Mouse (Mus musculus): ENCODE results near the gene Gucy2g.
"Not testable (repeated sequence)": the region's sequence is repeated elsewhere in the genome, so short reads cannot be mapped to it uniquely, and the experiment has no call there.

Gucy2g gene

DNA sequence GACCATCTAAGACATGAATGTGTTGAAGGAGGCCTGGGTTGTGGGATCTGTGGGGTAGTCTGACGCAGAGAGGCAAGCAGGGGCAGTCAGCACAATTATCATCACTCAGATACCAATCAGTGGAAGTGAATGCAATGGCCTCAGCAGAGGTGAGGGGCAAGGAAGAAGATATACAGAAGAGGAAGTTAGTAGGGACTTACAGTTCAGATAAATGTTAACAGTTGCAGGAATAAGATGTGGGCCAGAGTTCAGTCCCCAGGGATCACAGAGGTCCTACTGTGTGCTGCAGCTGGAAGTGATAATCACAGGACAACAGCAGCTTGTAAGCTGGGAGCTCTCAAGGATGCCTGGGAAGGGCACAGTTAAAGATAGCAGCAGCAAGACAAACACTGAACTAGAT is 76.9 kb downstream of the Gucy2g start:
- DNase-seq (ENCODE audit: inconsistent ontology term): no peak

DNA sequence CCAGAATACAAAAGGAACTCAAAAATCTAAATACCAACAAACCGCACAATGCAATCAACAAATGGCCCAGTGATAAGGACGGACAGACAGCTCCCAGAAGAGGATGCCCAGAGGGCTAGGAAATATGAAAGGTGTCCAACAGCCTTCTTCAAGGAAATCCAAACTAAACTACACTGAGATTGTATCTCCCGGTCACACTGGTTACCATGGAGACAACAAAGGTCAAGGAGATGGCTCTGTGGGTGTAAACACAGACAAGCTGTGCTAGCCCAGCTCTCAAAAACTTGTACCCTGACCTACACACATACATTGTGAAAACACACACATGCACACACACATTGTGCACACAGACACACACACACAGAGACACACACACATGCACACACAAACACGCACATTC is 78.8 kb downstream of the Gucy2g start:
- DNase-seq (ENCODE audit: inconsistent ontology term): no peak

DNA sequence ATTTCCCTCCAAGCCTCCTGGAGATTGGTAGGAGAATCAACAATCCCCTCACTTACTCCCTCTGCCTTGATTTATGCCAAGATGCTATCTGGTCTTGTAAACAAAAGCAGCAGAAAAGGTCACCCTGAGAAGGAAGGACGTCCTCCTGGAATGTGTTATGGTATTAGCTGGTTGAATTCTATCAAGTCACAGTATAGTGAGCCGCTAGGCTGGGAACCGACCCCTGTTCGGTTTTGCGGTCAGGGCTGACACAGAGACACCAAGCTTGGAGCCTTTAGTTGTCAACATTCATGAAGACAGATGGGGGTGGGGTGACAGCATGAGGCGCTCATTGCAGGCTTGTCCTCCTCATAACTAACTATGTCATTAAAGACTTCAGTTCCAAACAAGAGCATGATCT is 81.2 kb downstream of the Gucy2g start:
- DNase-seq (ENCODE audit: inconsistent ontology term): no peak

DNA sequence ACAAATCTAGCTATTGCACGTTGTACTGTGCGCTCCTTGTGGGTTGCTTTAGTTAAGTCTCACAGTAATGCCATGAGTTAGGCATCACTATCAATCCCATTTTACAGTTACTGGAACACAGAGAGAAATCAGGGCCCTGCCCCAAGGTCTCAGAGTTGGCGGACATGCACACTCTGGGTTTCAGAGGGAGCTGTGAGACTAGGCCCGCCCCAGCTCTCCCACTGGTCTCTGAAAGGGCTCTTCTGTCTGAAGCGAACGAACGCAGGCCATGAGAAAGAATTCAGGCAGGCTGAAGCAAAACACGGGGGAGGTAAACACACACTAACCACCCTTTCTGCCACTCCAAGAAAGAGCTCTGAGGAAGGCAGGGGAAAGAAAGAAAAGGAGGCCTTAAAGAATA is 82.4 kb downstream of the Gucy2g start:
- no peak for DNase-seq (ENCODE audit: inconsistent ontology term)

DNA sequence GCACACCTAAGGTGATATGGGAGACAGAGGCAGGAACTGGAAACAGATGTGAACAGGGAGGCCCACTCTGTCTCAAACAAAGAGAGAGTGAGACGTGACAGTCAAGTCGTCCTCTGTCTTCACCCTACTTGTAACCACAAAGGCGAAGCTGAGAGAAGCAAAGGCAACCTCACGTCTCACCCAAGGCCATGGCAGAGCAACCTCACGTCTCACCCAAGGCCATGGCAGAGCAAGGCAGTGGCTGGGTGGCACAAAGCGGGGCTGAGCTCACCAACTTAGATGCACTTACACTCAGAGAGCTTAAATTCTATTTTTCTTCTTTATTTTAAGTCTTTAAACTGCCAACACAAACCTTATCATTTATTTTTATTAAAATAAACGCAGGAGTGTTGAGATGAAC is 84.0 kb downstream of the Gucy2g start:
- DNase-seq (ENCODE audit: inconsistent ontology term): no peak

DNA sequence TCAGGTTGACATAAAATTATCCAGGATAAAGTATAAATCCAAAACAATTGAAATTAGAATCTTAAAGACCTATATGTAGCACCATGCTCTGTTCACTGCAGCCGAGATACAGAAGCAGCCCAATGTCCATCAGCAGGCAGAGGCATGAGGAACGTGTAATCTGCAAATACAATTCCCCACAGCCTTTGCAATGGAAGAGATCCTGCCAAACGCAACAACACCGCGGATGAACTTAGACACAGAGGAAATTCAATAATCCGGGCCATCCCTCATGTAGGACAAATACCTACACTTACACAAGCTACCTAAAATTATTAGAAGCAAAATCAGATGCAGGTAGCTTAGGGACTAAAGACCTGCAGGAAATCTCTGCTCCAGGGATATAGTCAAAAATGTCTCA is 88.1 kb downstream of the Gucy2g start:
- no peak for DNase-seq (ENCODE audit: inconsistent ontology term)

DNA sequence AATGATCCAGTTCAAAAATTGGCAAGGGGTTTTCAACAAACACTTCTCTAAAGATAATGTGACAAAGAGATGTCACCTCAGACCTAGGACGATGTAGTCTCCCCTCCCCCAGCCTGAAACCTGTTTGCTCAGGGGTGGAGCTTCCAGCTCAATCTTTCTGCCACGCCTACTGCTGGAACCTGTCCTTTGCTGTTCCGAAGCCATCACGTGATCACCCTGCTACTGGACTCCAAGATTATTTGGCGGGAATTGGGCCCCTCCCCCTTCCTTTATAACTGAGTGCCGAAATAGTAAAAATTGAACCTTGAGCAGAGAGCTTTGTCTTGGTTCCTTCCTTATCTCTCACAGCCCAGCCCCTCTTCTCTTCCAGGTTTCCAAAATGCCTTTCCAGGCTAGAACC is 88.8 kb downstream of the Gucy2g start:
- not testable (repeated sequence) for DNase-seq (ENCODE audit: inconsistent ontology term)

DNA sequence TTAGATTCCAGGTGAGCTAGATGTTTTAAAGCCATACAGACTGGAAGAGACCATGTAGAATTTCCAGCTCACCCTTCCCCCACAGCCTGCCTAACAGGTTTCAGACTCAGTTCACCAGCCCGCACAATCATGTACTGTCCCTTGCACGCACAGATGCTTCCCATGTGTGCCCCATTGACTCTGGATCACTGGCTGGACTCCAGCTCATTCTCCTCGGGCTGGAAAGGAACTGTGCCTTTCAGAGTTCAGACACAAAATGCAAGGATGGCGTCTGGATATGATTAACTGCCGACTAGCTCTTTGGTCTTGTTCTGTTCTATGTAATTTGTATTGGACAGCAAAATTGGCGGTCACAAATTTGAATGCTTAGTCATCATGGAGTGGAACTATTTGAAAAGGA is 91.4 kb downstream of the Gucy2g start:
- DNase-seq (ENCODE audit: inconsistent ontology term): no peak

DNA sequence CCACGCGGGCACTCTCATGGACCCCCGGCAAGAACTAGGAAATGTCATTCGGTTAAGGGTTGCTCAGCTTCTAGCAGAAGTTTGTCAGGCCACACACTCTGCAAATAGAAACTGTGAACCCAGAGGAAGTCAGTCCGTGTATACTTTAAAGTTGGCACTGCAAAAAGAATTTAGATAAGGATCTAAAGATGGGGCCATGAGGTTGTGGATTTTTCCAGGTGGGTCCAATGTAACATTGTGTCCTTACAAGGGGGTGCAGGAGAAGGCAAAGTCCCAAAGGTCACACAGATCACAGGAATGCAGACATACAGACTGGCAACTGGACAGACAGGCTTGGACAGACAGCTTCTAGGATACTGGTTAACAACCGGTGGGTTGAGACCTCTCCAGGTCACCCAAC is 92.9 kb downstream of the Gucy2g start:
- no peak for DNase-seq (ENCODE audit: inconsistent ontology term)

All from Muller cell, postnatal 12 days (primary cell).